Mouse (Mus musculus): ENCODE measurements at regions not wholly inside any gene's neighbourhood (a gene's known extent, or its start where the extent isn't known, plus 50 kb on each side); places are given as distances from the start of the nearest gene placed in this dataset.

- in situ Hi-C loops (cut with MboI; ENCODE audit: unreplicated experiment in 2 of 2), result no loop called here
Observed at GRCm38 (mm10) chr13:71165096-71165920, 323.7 kb upstream of the Adamts16 start.

DNA sequence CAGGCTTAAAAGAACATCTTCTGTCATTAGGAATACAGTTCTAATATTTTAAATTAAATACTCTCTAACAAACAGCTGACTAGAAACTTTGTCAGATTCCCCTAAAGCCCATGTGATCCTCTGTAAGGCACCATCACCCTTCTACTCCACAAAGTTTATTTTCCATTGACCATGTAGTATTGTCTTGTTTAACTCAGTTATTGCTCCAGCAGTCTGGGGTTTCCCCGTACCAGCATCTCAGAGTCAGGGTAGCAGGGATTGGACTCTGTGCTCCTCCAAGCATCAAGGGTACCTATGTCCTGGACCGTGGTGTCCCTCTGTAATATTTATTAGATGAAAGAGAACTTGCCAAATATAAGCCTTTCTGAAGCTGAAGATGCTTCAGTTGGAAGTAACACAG, 322.4 kb upstream of the Adamts16 start:
- in situ Hi-C loops (cut with MboI; ENCODE audit: unreplicated experiment in 2 of 2), result no loop called here

GRCm38 (mm10) chr13:71162952-71163351, 321.3 kb upstream of the Adamts16 start:
- in situ Hi-C loops (cut with MboI; ENCODE audit: unreplicated experiment in 2 of 2), result no loop called here

DNA sequence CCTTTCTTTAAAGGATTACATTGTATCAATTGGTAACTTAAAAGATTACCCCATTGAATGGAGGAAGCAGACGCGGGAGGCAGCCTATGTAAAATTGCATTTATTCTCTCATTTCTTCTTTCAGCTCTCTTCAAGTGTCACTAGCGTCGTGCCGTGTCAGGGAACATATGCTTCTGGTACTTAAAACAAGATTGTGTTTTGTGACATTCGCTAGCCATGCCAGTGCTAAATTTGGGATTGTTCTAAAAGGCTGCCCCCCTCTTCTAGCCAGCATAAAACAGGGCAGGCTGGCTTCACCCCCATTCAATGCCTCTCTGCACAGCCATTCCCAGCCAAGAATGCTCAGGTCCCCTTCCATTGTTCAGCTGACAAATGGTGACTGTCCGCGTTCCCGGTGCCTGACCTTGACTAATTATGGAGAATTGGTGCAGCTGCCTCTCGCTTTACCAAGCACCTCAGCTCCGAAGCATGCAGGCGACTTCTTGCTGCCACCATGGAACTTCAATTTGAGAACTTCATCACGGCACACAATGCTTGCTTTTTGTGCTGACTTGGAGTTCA, 316.8 kb upstream of the Adamts16 start:
- in situ Hi-C loops (cut with MboI; ENCODE audit: unreplicated experiment in 2 of 2), result no loop called here

GRCm38 (mm10) chr13:71157656-71158299, 316.2 kb upstream of the Adamts16 start:
- in situ Hi-C loops (cut with MboI; ENCODE audit: unreplicated experiment in 2 of 2), result no loop called here

GRCm38 (mm10) chr13:71150092-71150491, 308.5 kb upstream of the Adamts16 start:
- in situ Hi-C loops (cut with MboI; ENCODE audit: unreplicated experiment in 2 of 2), result no loop called here

DNA sequence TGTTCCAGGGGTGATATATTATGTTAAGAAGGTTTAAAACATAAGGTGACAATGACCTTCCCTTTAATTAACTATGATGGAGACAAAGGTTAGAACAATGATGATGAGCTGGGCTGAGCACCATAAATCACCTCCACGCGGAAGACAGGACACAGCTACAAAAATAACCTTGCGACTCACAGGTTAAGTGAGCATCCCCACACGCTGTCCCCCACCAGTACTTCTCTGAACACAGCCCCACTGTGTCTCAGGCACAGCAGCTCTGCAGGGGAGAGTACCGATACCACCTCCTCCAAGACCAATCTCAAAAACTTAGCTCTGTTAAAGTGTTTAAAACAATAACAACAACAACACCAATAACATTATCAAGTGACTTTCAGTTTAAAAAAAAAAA, 307.7 kb upstream of the Adamts16 start:
- in situ Hi-C loops (cut with MboI; ENCODE audit: unreplicated experiment in 2 of 2), result no loop called here

- in situ Hi-C loops (cut with MboI; ENCODE audit: unreplicated experiment in 2 of 2), result no loop called here
Observed at GRCm38 (mm10) chr13:71148491-71149302, 307.1 kb upstream of the Adamts16 start.

- in situ Hi-C loops (cut with MboI; ENCODE audit: unreplicated experiment in 2 of 2), result no loop called here
Observed at GRCm38 (mm10) chr13:71146859-71147443, 305.3 kb upstream of the Adamts16 start.

GRCm38 (mm10) chr13:71138745-71139312, 297.2 kb upstream of the Adamts16 start:
- in situ Hi-C loops (cut with MboI; ENCODE audit: unreplicated experiment in 2 of 2), result no loop called here

- in situ Hi-C loops (cut with MboI; ENCODE audit: unreplicated experiment in 2 of 2), result no loop called here
Observed at GRCm38 (mm10) chr13:71135940-71136632, 294.5 kb upstream of the Adamts16 start.

DNA sequence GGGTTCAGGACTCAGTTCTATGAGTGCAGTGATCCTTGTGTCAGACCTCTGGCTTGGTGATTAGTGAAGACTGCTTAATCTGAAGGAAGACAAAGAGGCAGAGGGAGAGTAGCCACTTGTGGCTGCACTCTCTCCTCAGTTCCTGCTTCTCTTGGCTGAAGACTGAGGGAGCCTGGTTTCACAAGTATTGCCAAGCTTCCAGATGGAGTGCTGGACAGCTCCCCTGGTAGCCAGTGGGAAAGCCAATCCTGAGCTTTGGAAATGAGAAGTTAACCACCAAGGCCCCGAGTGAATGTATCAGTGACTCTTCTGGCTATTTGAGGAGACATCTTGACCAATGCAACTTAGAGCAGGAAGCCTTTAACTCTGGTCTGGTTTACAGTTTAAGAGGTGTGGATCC, 279.9 kb upstream of the Adamts16 start:
- in situ Hi-C loops (cut with MboI; ENCODE audit: unreplicated experiment in 2 of 2), result no loop called here

DNA sequence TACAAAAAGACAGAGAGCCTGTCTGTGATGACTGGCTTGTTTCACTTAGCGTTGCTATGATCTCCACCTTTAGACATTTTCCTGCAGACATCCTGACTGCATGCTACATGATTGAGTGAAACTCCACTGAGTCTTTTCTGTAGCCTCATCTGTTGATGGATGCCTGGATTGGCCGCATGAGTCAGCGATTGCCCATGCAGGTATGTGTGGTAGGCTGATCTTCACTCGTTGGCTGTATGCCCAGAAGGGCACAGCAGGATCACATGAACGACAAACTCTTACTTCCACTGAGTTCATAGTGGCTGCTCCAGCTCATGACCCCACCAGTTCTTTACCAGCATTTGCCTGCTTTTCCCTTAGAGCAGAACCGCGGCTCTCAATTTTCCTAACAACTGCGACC, 266.6 kb upstream of the Adamts16 start:
- in situ Hi-C loops (cut with MboI; ENCODE audit: unreplicated experiment in 2 of 2), result loop anchor here (5.0 to 10.0 kb wide), 2 partner anchors 1924 to 1927 kb away; no protein-coding TSS in a partner anchor

GRCm38 (mm10) chr13:71105229-71105838, 263.7 kb upstream of the Adamts16 start:
- in situ Hi-C loops (cut with MboI; ENCODE audit: unreplicated experiment in 2 of 2), result loop anchor here (5.0 to 10.0 kb wide), 2 partner anchors 1927 to 1929 kb away; no protein-coding TSS in a partner anchor

DNA sequence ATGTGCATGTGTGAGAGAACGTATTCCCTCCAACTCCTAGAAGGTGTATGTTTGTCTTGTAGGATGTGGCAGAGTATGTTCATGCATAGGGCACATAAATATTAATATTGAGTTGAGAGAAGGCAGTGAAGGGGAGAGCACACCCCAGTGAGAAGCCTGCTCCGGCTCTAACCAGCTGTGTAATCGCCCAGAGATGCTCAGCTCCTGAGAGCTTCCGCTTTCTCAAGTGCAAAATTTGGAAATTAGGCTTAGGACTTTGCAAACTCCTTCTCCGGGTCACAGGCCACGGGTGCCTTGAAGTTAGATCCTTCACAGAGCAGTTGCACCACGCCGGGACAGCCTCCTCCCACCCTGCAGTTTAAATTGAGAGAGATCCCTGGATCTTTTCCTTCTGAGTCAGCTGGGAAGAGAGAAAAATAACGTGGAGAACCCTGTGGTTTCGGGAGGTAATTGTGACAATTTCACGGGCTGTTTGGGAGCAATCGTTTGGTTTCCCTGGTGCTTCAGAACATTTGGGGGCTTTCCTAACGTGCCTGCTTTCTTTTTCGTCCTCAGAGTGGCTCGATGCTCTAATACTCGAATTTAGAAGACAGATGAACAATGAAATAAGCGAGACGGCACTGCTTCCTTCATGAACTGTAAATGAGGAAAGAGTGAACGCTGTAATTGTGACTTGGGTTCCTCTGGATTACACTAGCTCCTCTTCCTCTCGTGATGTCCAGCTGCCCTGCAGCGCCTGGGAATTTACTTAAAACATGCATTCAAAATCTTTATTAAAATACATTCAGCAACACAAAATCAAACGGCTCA, 263.0 kb upstream of the Adamts16 start:
- in situ Hi-C loops (cut with MboI; ENCODE audit: unreplicated experiment in 2 of 2), result loop anchor here (5.0 to 10.0 kb wide), 2 partner anchors 1928 to 1930 kb away; no protein-coding TSS in a partner anchor

GRCm38 (mm10) chr13:71084301-71084700, 242.7 kb upstream of the Adamts16 start:
- in situ Hi-C loops (cut with MboI; ENCODE audit: unreplicated experiment in 2 of 2), result no loop called here

GRCm38 (mm10) chr13:71075916-71076315, 234.3 kb upstream of the Adamts16 start:
- in situ Hi-C loops (cut with MboI; ENCODE audit: unreplicated experiment in 2 of 2), result no loop called here

- in situ Hi-C loops (cut with MboI; ENCODE audit: unreplicated experiment in 2 of 2), result no loop called here
Observed at GRCm38 (mm10) chr13:71074012-71074411, 232.4 kb upstream of the Adamts16 start.
